Mouse (Mus musculus): ENCODE results near the gene Mef2c. TPM values are rescaled to one million over a fixed set of nuclear protein-coding genes. Genes with fewer than 3 reads are reported as not detected.
A peak's percentile ranks its signal among the peaks of the same experiment; 100 is the strongest.

Gene Mef2c
- 15.9 and 16.7 TPM in 2 replicates for polyA plus RNA-seq (2012; rRNA removed)

GRCm38 (mm10) chr13:83503919-83504318, at the start of gene Mef2c:
TSS of gene Mef2c (plus strand) at chr13:83504034.
- H3K4me3 ChIP-seq (replicated peaks; ENCODE audit: insufficient read depth, low read depth, low read length), result no peak within 1 kb of the TSS
- H3K27ac ChIP-seq (ENCODE audit: insufficient read depth, low read length), result no peak within 1 kb of the TSS
- DNase-seq, result no peak
- WGBS, result 69% methylated on average over 7 of the region's 7 CpGs
- TF ChIP-seq CTCF (IDR thresholded peaks at IDR 0.05; ENCODE audit: borderline replicate concordance, insufficient read depth, low read depth, low read length) (no peak), POLR2A (IDR thresholded peaks at IDR 0.05; ENCODE audit: borderline replicate concordance, insufficient read depth, low read length) (no peak)
- no peaks in the 10 kb centered on the region for H3K27me3 ChIP-seq (ENCODE audit: control insufficient read depth, insufficient read depth, low read length)
- no peaks in the 10 kb centered on the region for H3K4me1 ChIP-seq (ENCODE audit: control insufficient read depth, insufficient read depth, low read length)

DNA sequence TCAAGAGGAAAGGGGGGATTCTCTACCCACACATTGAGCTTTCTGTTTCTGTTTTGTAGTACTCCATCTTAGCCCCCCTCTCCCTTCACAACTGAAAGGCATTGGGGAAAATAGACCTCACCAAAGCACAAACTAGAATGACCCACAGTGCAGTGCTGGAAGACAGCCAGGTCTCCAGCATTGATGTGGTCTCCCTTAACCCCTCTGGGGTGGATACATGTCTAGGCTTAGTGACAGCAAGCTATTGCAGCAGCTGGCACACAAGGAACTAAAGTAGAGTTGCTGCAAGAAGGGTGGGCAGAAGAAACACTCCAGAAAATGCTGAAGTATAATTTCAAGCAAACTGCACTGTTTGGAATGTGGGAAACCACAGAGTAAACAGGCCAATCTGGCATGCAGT, 45.1 kb upstream of the Mef2c start:
- Histone ChIP-seq H3K27me3 (ENCODE audit: control insufficient read depth, insufficient read depth, low read length) (no peaks in the 10 kb centered on the region), H3K4me3 (replicated peaks; ENCODE audit: insufficient read depth, low read depth, low read length) (no peak overlapping the region), H3K4me1 (ENCODE audit: control insufficient read depth, insufficient read depth, low read length) (no peaks in the 10 kb centered on the region), H3K27ac (ENCODE audit: insufficient read depth, low read length) (no peak overlapping the region)
- no peak for DNase-seq
- TF ChIP-seq CTCF (IDR thresholded peaks at IDR 0.05; ENCODE audit: borderline replicate concordance, insufficient read depth, low read depth, low read length) (no peak), POLR2A (IDR thresholded peaks at IDR 0.05; ENCODE audit: borderline replicate concordance, insufficient read depth, low read length) (no peak)

DNA sequence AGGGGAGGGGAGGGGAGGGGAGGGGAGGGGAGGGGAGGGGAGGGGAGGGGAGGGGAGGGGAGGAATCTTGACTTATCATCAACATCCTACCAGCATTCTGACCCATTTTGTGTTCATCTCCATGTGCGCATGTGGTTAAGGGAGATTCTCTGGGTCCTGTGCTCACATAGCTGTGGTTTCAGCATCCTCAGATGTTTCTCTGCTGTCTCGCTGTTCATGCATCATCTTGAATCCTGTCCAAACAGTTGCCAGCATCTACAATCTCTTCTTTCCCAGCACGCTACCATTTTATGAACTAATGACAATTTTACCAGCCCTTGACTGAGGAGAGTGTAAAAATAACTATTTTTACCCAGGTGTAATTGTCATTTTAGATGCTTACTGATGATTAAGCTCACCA, 44.2 kb upstream of the Mef2c start:
- Histone ChIP-seq H3K27ac (ENCODE audit: insufficient read depth, low read length) (no peak overlapping the region), H3K4me1 (ENCODE audit: control insufficient read depth, insufficient read depth, low read length) (no peaks in the 10 kb centered on the region), H3K4me3 (replicated peaks; ENCODE audit: insufficient read depth, low read depth, low read length) (no peak overlapping the region), H3K27me3 (ENCODE audit: control insufficient read depth, insufficient read depth, low read length) (no peaks in the 10 kb centered on the region)
- no peak for DNase-seq
- WGBS, result 88% methylated on average over 3 of the region's 3 CpGs
- no peak for TF ChIP-seq POLR2A (IDR thresholded peaks at IDR 0.05; ENCODE audit: borderline replicate concordance, insufficient read depth, low read length)

DNA sequence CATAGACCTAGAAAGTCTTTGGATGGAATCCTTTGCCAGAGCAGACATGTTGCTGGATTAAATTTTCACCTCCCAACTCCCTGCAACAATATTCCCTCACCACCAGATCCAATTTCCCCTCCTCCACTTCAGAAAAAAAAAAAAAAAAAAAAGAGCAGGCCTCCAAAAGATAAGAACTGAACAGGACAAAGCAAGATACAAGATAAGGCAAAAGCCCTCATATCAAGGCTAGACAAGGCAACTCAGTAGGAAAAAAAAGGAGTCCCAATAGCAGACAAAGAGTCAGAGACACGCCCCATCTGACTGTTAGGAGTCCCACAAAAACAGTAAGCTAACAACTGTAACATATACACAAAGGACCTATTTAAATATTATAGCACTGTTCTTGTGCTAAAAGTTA, 43.2 kb upstream of the Mef2c start:
- Histone ChIP-seq H3K27me3 (ENCODE audit: control insufficient read depth, insufficient read depth, low read length) (no peaks in the 10 kb centered on the region), H3K4me3 (replicated peaks; ENCODE audit: insufficient read depth, low read depth, low read length) (no peak overlapping the region), H3K27ac (ENCODE audit: insufficient read depth, low read length) (no peak overlapping the region), H3K4me1 (ENCODE audit: control insufficient read depth, insufficient read depth, low read length) (no peaks in the 10 kb centered on the region)
- WGBS, result 86% methylated on average over 1 of the region's 1 CpGs
- no peak for DNase-seq
- TF ChIP-seq CTCF (IDR thresholded peaks at IDR 0.05; ENCODE audit: borderline replicate concordance, insufficient read depth, low read depth, low read length) (no peak), POLR2A (IDR thresholded peaks at IDR 0.05; ENCODE audit: borderline replicate concordance, insufficient read depth, low read length) (no peak)

- no peak for DNase-seq
- Histone ChIP-seq H3K4me3 (replicated peaks; ENCODE audit: insufficient read depth, low read depth, low read length) (no peak overlapping the region), H3K4me1 (ENCODE audit: control insufficient read depth, insufficient read depth, low read length) (peaks cover under 1% of the 10 kb centered on the region; the same call in 1 of the 2 replicates), H3K27me3 (ENCODE audit: control insufficient read depth, insufficient read depth, low read length) (no peaks in the 10 kb centered on the region), H3K27ac (ENCODE audit: insufficient read depth, low read length) (no peak overlapping the region)
- WGBS, result 82% methylated on average over 2 of the region's 2 CpGs
- TF ChIP-seq CTCF (IDR thresholded peaks at IDR 0.05; ENCODE audit: borderline replicate concordance, insufficient read depth, low read depth, low read length) (no peak), POLR2A (IDR thresholded peaks at IDR 0.05; ENCODE audit: borderline replicate concordance, insufficient read depth, low read length) (no peak)
Measured at GRCm38 (mm10) chr13:83461556-83461955, 42.3 kb upstream of the Mef2c start.

DNA sequence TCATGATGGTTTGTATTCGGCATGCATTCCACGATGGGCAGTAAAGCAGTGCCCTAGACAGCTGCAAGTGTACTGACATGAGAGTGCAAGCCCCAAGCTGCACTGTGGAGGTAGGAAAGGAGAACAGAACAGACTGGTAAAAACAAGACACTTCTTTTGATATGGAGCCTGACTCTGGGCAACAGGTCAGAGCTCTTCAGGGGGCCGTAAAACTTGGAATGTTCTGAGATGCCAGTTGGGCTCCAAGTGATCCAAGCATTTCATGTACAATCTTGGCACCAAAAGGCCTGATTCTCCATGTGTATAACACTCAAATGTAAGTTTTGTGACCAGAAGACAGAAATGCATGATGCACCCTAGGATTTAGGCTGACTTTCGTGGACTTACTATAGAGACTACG, 37.1 kb upstream of the Mef2c start:
- TF ChIP-seq CTCF (IDR thresholded peaks at IDR 0.05; ENCODE audit: borderline replicate concordance, insufficient read depth, low read depth, low read length) (no peak), POLR2A (IDR thresholded peaks at IDR 0.05; ENCODE audit: borderline replicate concordance, insufficient read depth, low read length) (no peak)
- H3K27ac ChIP-seq (ENCODE audit: insufficient read depth, low read length), result no peak overlapping the region
- DNase-seq, result peak; percentile 9 to 17
- peaks cover 6% of the 10 kb centered on the region; the same call in 1 of the 2 replicates for H3K4me1 ChIP-seq (ENCODE audit: control insufficient read depth, insufficient read depth, low read length)
- H3K4me3 ChIP-seq (replicated peaks; ENCODE audit: insufficient read depth, low read depth, low read length), result no peak overlapping the region
- H3K27me3 ChIP-seq (ENCODE audit: control insufficient read depth, insufficient read depth, low read length), result no peaks in the 10 kb centered on the region
- WGBS, result 32% methylated on average over 5 of the region's 5 CpGs

DNA sequence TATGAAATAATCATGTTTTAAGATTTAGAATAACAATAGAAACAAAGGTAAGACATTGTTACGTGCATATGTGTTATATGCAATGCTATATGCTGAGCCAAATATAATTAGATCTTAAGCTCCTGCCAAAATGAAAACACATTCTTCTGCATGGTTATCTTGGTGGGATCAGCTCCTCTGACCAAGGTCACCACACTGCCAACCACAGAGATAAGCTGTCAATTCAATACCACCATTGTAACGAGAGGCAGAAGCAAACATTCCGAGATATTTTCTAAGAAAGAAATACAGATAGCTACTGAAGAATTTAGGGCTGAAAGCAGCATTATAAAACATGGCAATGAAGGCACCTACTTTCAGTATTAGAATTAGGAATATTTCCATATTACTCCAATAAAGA, 35.0 kb upstream of the Mef2c start:
- Histone ChIP-seq H3K27ac (ENCODE audit: insufficient read depth, low read length) (no peak overlapping the region), H3K4me1 (ENCODE audit: control insufficient read depth, insufficient read depth, low read length) (peaks cover 6% of the 10 kb centered on the region; the same call in 1 of the 2 replicates), H3K27me3 (ENCODE audit: control insufficient read depth, insufficient read depth, low read length) (no peaks in the 10 kb centered on the region), H3K4me3 (replicated peaks; ENCODE audit: insufficient read depth, low read depth, low read length) (no peak overlapping the region)
- WGBS, result 77% methylated on average over 3 of the region's 3 CpGs
- no peak for TF ChIP-seq CTCF (IDR thresholded peaks at IDR 0.05; ENCODE audit: borderline replicate concordance, insufficient read depth, low read depth, low read length)
- TF ChIP-seq POLR2A (IDR thresholded peaks at IDR 0.05; ENCODE audit: borderline replicate concordance, insufficient read depth, low read length), result no peak
- no peak for DNase-seq

DNA sequence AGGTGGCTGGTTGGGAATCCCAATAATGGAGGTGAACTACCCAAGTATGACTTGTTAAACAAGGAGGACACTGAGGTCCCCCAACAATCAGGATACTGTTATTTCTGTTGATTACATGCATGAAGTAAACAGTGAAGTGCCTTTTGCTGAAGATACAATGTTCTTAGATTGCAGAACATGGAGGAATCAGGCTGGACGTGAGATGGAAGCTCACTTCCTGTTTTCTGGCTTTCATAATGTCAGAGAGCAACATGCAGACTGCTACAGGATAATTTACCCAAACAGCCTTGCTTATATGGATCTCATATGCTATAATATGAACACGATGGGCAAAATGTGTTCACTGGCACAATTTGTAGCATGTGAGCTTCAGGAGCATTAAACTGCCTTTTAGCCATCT, 30.1 kb upstream of the Mef2c start:
- 94% methylated on average over 2 of the region's 2 CpGs for WGBS
- no peak overlapping the region for H3K4me3 ChIP-seq (replicated peaks; ENCODE audit: insufficient read depth, low read depth, low read length)
- DNase-seq, result no peak
- TF ChIP-seq CTCF (IDR thresholded peaks at IDR 0.05; ENCODE audit: borderline replicate concordance, insufficient read depth, low read depth, low read length), result no peak
- TF ChIP-seq POLR2A (IDR thresholded peaks at IDR 0.05; ENCODE audit: borderline replicate concordance, insufficient read depth, low read length), result no peak
- H3K27ac ChIP-seq (ENCODE audit: insufficient read depth, low read length), result no peak overlapping the region
- H3K27me3 ChIP-seq (ENCODE audit: control insufficient read depth, insufficient read depth, low read length), result no peaks in the 10 kb centered on the region
- no peaks in the 10 kb centered on the region for H3K4me1 ChIP-seq (ENCODE audit: control insufficient read depth, insufficient read depth, low read length)
